Mouse (Mus musculus) spleen, postnatal 14 days (tissue): Measurements from ENCODE around the gene Scamp2.

Experiments used
- DNase-seq, 2 experiments: peaks; one replicate each; pipeline ENCODE4 v3.0.0; 2021 to 2022; ENCODE audit warnings: low spot score in 2 of 2

Scamp2 gene

GRCm38 (mm10) chr9:57594174-57594509, 33.4 kb downstream of the Scamp2 start:
- DNase-seq, result no peak

- DNase-seq, result no peak
Observed at GRCm38 (mm10) chr9:57597265-57597664, 36.5 kb downstream of the Scamp2 start.

- DNase-seq, result no peak
Observed at GRCm38 (mm10) chr9:57597929-57598382, 37.2 kb downstream of the Scamp2 start.

GRCm38 (mm10) chr9:57598851-57599563, 38.3 kb downstream of the Scamp2 start:
- DNase-seq, result no peak

GRCm38 (mm10) chr9:57600620-57601352, 40.0 kb downstream of the Scamp2 start:
- no peak for DNase-seq

- DNase-seq, result no peak
Observed at GRCm38 (mm10) chr9:57601353-57601706, 40.6 kb downstream of the Scamp2 start.

- DNase-seq, result no peak
Observed at GRCm38 (mm10) chr9:57602098-57602497, 41.4 kb downstream of the Scamp2 start.

- no peak for DNase-seq
Observed at GRCm38 (mm10) chr9:57604875-57605274, 44.1 kb downstream of the Scamp2 start.

- DNase-seq, result no peak
Observed at GRCm38 (mm10) chr9:57605503-57605902, 44.8 kb downstream of the Scamp2 start.

- peak in 1 of 2 experiments; percentile 28 for DNase-seq
Observed at GRCm38 (mm10) chr9:57606139-57606851, 45.6 kb downstream of the Scamp2 start, which contains the start of gene Cplx3. Cplx3 (minus strand) TSS chr9:57606281.

GRCm38 (mm10) chr9:57609803-57610202, 49.1 kb downstream of the Scamp2 start:
- no peak for DNase-seq

- no peak for DNase-seq
Observed at GRCm38 (mm10) chr9:57610359-57610826, 49.6 kb downstream of the Scamp2 start.

- DNase-seq, result no peak
Observed at GRCm38 (mm10) chr9:57612587-57612986, 51.8 kb downstream of the Scamp2 start.

- DNase-seq, result no peak
Observed at GRCm38 (mm10) chr9:57613975-57614374, 53.2 kb downstream of the Scamp2 start.

GRCm38 (mm10) chr9:57614786-57615185, 54.0 kb downstream of the Scamp2 start:
- DNase-seq, result no peak

- no peak for DNase-seq
Observed at GRCm38 (mm10) chr9:57617556-57618169, 56.9 kb downstream of the Scamp2 start.

GRCm38 (mm10) chr9:57618854-57619253, 58.1 kb downstream of the Scamp2 start:
- DNase-seq, result no peak

- DNase-seq, result no peak
Observed at GRCm38 (mm10) chr9:57620674-57621073, 59.9 kb downstream of the Scamp2 start, which contains the start of gene Lman1l. Lman1l (minus strand) TSS chr9:57620774.

- no peak for DNase-seq
Observed at GRCm38 (mm10) chr9:57624295-57624694, 63.6 kb downstream of the Scamp2 start.

- DNase-seq, result no peak
Observed at GRCm38 (mm10) chr9:57625674-57626500, 65.1 kb downstream of the Scamp2 start.

GRCm38 (mm10) chr9:57627191-57627590, 66.4 kb downstream of the Scamp2 start:
- no peak for DNase-seq
